Mouse (Mus musculus): Measurements from ENCODE around the gene Capns1. TPM values are rescaled to one million over a fixed set of nuclear protein-coding genes. Genes with fewer than 3 reads are reported as not detected.
"Not testable (repeated sequence)": the region's sequence is repeated elsewhere in the genome, so short reads cannot be mapped to it uniquely, and the experiment has no call there.

Capns1 gene
- total RNA-seq, 2 experiments from 2014 or later = 251 to 261 TPM

DNA sequence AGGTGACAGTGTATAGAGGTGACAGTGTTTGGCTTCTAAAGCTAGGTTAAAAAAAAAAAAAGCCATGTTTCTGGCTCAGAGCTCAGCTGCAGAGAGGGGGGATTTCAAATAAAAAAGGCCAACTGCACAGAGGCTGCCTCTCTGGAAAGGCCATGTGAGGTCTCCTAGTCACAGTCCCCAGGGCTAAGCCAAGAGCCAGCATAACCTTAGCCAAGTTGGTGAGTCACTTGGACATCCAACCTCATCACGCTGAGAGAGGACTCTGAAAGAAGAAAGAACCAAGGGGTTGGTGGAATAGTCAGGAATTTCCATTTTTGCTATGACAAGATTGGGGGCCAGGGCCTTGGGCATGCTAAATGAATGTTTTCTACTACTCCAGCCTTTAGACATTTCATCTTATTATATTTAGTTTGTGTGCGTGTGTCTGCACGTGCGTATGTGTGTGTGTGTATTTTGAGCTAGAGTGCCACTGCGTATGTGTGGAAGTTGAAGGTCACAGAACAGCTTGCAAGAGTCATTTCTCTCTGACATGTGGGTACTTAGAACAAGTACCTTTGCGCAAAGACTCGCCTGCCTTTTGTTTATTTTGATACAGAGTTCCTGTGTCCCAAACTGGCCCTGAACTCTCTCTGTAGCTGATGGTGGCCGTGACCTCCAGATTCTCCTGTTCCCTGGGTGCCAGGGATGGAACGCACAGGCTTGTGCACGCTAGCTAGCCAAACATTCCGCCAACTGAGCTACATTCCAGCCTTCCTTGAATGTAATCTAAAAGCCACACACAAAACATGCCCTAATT lies 4.5 kb upstream of the Capns1 start:
- DNase-seq = peak; percentile 51

DNA sequence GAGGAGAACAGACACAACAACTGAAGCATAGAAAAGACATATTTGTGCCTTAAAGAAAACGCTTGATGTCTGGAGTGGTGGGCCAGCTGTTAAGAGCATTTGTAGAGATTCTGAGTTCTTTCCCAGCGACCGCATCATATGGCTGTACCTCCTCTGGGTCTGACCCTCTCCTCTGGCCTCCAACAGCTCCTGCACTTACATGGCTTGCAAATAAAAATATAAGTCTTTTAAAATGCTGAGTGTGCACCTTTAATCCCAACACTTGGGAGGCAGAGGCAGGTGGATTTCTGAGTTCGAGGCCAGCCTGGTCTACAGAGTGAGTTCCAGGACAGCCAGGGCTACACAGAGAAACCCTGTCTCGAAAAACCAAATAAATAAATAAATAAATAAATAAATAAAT lies 2.0 kb upstream of the Capns1 start:
- not testable (repeated sequence) for DNase-seq

DNA sequence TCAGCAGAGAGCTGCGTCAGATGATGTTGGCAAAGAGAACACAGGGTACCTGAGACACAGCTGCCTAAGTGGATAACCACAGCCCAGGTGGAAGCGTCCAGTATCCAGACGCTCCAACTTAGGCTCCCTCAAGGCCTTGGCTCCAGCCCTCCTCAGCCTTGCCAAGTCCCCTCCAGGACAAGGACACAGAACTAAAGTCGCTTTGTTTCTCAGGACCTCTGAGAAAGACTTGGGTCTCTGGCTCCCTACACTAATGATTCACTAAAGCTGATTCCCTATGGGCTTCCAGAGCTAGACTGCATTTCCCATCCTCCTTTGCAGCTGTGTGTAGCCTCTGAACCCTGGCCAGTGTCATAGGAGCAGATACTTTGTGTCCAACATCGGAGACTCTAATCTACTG lies 1.6 kb upstream of the Capns1 start:
- no peak for DNase-seq

DNA sequence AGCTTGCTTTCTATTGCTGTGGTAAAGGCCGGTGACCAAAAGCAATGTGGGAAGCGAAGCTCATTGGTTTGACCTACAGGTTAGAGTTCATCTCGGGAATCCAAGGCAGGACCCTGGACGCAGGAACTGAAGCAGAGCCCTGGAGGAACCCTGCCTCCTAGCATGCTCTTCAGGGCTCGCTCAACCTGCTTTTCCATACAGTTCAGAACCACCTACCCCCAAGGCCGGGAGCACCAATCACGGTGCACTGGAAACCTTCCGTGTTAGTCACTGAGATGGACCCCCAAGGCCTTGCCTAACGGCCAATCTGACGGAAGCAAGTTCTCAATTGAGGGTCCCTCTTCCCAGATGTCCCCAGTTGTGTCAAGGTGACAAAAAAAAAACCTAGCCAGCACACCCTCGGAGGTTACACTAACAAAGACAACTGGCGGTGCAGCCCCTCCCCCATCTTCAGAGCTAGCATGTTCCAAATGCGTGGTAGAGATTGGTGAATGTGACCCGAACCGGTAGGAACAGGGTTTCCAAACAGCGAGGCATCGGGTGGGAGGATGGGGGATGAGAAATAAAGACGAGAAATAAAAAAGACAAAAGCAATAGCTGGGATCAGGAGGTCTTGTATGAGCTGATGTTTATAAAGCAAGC lies 1.0 kb upstream of the Capns1 start:
- no peak for DNase-seq

DNA sequence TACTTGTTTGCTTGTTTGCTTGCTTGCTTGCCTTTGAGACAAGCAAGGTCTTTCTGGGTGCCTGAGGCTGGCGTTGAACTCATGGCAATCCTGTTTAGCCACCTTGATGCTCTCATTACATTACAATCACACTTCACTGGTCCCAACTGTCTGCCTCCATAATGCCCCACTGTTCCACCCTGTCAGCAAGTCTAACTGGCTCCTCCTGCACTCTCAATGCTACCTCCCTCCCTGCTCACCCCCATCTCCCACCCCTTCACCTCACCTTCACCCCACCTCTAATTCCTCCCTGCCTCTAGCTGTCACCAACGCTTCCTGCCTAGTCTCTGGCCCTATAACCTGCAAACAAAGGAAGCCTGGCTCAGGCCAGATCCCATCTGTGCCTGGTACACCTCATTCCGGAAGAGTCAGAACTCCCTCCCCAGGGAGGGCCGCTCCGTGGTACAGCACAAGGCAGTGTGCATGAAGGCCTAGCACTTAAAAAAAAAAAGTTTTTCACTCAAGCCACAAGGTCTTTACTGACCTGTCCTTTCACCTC lies 950 bp downstream of the Capns1 start:
- no peak for DNase-seq

DNA sequence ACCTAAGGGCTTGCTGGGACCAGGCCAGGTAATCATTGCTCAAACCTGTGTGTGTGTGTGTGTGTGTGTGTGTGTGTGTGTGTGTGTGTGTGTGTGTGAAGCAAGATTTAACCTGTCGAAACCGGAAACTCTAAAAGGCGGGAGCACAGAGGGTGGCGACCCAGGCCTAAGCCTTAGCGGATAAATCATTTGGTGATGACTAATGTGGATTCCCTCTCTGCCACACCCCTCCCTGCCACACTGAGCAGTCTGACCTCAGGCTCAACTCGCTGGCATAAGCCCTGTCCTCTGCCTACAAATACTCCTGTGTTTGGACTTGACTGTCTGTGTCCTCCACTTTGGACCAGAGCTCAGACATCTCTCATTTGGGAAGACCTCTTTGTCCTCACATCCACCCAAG lies 2.4 kb downstream of the Capns1 start:
- DNase-seq = no peak

DNA sequence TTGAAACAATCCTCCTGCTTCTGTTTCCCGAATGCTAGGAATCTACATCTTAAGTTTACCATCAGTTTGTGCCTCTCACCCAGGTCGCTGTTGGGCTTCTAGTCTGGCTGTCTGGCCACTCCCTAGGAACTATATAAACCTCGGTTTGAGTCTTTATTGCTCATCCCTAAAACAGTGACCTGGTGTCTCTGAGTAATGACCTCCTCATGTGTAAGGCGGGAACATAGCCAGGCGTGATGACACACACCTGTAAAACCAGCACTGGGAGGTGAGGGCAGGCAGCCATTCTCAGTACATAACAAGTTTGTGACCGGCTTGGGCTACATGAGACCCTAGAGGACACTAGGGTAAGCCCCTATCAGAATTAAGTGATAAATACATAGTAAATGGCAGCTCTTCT lies 3.1 kb downstream of the Capns1 start:
- DNase-seq = no peak

DNA sequence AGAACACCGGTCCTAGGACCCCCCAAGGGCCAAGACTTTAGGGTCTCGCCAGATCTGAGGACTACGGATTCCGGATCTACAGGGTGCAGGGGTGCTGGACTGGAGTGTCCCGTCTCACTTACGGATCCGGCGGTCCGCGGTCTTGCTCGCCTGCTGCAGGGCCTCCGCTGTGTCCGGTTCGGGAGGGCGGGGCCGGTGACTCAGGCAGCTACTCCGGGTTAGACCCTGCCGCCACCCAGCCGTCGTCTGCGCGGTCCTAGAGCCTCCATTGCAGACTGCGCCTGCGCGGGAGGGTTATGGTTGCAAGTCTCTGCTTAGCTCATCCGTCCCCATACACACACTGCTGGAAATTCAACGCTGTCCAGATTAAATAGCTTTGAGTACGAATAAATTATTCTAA lies 3.7 kb downstream of the Capns1 start:
- DNase-seq = peak; percentile 97

DNA sequence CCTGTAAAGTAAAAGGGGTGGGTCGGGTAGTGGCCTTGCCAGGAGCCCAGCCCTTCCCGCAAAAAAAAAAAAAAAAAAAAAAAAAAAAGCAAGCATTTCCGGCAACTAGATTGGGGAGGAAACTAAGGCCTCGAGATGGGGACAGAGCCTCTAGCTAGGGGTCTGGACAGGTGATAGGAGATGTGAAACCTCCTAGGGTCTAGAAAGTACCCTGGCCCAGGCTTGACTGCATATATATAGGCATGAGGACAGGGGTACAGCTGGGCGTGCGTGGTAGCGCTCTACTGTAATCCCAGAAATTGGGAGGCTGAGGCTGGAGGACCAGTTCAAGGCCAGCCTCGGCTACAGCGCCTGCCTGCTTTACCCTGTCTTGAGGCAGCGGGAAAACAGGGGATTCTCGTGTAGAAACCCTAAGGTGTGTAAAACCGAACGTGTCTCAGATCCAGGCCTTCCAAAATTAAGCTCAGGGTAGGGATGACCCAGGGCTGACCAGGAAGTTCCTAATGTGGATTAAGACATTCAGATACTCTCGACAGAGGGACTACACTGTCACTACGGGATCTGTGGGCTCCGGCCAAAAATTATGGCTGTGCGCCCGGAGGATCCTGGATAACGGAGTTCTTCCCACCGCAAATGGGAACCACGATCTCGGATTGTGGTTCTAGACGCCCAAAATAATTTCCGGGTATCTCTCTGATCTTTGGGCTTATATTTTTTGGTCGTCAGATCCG lies 4.3 kb downstream of the Capns1 start:
- DNase-seq = peak; percentile 69

DNA sequence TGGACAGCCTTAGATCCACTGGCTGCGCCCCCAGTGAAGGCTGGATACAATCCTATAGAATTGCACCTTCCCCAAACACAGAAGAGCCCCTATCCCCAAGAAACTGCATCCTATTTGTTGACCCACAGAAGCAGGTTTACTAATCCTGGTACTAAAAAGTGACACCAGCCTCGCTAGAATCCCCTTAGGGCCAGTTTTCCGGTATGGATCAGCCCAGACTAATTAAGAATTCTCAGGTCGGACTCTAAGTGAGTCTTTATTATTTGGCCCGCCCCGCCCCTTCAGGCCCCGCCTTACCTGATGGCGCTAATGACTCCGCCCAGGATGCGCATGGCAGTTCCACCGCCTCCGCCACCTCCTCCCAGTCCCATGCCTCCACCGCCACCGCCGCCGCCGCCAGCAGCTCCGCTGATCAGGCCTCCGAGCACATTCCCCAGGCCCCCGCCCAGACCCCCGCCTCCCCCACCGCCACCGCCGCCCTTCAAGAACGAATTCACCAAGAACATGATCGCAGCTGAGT lies 5.0 kb downstream of the Capns1 start:
- peak; percentile 78 for DNase-seq

DNA sequence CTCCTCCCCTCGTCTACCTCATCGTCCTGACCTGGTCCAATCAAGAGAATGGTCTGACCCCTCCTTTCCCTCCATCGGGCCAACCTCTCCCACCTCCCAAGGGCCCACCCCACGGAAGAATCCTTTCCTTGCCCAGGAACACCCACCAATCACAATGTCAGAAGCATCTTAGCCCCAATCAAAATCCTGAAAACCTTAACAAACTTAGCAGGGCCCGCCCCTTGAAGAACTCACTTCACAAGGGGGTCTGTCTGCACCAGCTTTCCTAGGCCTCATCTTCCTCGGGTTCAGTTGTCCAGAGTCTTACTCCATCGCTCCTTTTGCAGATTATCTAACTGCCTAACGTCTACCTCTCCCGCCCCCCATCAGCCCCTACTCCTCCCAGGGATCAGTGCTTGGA lies 5.6 kb downstream of the Capns1 start:
- DNase-seq = peak; percentile 26

DNA sequence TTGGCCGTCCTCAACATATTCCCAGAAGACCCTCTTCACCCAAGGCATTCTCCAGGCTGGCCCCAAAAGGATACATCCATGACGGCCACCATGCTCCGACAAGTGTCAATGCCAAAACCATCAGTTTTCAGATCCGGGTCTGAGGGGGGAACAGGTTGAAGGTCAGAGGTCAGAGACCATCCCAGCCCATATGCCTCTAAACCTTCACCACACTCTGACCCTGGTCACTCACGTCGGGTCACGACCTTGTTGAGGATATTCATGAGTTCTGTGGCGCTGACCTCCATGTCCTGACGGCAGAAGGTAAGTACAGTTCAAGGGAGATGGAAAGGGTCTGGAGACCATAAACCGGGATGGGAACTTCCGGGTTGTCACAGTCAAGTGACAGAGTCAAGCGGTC lies 6.5 kb downstream of the Capns1 start:
- DNase-seq = no peak

DNA sequence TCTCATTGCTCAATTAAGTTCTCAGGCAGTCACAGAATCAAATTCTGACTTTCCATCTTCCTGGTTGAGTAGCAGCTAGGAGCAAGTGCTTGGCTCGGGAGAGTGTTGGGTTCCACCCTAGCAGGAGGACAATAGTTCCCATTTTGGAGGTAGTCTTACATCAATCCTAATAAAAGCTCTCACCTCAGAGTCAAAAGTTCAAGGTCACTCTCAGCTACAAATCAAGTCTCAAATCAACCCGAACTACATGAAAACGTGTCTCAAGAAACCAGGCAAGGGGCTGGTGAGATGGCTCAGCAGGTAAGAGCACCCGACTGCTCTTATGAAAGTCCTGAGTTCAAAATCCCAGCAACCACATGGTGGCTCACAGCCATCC lies 9.5 kb downstream of the Capns1 start:
- no peak for DNase-seq

DNA sequence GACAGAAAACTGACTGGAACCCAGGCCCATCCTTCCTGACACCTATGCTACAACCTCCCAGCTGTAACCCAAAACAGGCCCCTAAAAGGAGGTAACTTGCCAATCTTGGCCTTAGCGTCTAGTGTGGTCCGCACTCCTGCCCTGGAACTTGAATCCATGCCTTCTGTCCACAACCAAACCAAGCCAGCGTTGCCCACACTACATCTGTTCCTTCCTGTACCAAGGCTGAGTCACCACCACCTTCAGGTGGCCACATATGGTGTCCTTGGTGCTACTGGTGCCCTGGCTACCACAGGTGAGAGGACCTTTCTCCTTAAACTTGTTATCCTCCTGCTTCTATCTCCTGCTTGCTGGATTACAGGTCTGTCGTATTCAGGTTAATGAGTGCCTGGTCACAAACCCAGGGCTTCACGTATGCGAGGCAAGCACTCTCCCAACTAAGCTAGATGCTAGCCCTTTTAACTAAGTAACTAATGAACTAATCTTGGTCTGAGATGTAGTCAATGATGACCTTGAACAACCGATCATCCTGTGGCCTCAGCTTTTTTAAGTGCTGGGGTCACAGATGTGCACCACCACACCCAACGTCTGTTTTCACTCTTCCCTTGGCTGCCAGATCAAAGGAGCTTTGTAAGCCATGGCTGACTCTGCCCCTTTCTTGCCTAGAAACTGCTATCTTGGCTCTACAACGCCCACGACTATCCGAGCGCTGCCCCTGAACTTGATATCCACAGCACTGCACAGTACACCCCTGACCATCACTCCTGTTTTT lies 10.1 kb downstream of the Capns1 start:
- no peak for DNase-seq

DNA sequence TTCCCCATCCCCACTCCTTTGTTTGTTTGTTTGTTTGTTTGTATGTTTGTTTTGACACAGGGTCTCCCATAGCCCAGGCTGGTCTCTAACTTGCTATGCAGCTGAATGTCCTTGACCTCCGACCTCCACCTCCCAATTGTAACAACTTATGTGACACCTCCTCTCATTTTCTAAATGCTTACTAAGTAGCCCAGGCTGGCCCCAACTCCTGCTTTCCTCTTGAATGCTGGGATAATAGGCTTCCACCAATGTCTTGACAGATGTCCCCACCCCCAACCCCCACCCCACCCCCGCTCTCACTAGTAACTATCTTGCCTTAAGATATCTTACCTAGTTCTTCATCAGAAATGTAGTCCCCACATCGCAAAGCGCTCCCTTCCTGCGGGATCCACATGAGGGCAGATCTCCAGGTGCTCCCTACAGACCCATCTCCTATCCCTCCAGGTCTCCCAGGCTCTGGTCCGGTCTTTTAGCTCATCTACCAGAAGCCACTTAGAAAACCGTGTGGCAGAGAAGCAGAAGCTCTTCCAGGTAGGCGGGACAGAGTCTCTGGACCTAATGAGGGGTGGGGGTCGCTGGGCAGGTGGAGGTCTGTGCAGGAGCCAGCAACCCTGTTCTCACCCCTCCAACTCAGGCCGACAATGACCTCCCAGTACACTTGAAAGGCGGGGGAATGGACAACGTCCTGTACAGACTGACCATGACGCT lies 13.8 kb downstream of the Capns1 start:
- DNase-seq = no peak

DNA sequence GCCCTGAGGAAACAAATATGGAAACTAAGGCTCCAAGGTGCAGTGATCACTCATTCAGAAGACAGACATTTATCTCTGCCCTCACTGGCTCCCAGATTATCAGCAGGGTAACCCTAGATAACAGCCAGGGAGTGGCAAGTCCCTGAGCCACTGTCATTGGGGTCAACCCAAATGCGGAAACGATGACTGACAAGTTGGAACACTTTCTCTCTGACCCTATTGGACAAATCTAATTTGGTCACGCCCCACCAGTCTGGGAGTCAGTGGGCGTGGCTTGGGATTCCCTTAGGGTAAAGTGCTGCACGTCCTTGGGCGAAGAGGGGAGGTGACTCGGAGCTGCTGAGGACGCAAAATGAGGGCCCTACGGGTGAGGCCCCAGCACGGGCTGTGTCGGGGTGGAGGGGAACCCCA lies 14.7 kb downstream of the Capns1 start, which contains the start of gene Cox7a1:
Gene Cox7a1, plus strand, starts transcription at position 266 of the 411 bp plus-strand sequence.
- DNase-seq = peak; percentile 93

DNA sequence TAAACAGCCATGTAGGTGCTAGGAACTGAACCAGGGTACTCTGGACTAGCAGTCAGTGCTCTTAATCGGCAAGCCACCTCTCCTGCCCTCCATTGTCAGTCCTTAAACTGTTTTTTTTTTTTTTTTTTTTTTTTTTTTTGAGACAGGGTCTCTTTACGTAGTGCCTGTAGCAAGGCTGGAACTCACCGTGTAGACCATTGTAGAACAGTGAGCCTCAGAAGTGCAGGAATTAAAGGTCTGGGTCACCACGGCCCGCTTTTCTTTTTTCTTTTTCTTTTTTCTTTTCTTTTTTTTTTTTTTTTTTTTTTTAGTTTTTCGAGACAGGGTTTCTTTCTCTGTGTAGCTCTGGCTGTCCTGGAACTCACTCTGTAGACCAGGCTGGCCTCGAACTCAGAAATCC lies 15.4 kb downstream of the Capns1 start:
- not testable (repeated sequence) for DNase-seq

DNA sequence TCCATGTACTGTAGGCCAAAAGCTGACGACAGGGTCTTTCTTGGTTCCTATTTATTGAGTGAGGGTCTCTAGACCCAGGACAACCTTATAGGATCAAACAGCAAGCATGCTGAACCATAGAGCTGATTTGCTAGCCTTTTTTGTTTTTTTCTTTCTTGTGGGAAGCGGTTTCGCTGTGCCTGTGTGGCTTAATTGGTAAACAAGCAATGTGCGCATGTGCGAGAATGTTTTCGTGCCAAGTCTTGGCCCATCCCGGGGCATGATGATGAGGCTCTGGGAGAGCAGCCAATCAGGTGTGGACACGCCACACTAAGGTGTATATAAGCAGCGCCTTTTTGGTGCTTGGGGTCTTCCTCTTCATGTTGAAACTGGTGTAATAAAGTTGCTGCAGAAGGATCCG lies 16.7 kb downstream of the Capns1 start:
- DNase-seq = not testable (repeated sequence)

DNA sequence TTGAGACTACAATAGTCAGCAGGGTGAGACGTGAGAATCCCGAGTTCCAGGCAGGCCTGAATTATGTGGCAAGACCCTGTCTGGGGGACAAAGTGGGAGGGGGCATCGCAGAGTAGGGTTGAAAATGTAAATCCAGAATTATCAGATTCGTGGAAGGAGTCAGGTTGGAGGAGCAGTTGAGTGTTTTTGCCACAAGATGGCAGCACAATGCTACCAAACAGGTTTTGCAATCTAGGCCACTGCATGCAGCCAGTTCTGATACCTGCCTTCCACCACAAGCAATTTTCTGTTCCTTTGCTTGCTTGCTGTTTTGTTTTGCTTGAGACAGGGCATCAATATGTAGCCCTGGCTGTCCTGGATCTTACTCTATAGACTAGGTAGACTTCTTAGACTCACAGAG lies 17.3 kb downstream of the Capns1 start:
- DNase-seq = peak; percentile 84

DNA sequence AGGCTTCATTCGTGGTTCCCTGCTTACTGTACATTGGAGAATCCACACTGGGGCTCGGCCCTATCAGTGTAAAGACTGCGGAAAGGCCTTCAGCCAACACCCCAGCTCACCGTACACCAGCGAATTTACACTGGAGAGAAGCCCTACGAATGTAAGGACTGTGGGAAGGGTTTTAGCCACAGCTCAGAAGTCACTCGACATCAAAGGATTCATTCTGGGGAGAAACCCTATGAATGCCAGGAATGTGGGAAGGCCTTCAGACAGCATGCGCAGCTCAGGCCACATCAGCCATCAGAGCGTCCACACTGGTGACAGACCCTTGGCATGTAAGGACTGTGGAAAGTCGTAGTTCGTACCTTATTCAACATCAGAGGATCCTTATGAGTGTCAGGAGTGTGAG lies 20.4 kb downstream of the Capns1 start:
- DNase-seq = no peak

DNA sequence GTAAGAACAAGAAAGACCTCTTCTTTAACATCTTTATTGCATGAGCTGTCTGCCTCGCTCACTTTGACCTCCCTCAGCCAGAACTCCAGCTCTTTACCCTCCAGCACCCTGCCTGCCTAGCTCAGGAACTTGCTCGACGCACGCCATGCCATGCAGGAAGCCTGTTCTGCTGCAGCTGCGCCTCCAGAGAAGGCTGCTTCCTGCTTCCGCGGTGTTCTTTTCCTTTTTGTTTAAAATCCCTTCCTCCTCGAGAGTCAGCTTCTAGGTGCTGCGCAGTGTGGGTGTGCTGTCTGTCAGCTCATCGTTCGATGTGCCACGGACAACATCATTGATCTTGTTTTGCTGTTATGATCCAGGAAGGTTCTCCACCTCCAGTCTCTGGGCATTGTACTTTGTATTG lies 22.1 kb downstream of the Capns1 start:
- DNase-seq = no peak

Data from heart, postnatal 4 days (tissue).